Mouse (Mus musculus): ENCODE results near the gene Phf3. TPM values are rescaled to one million over a fixed set of nuclear protein-coding genes. Genes with fewer than 3 reads are reported as not detected.

The Phf3 gene
- polyA plus RNA-seq, 1 experiment from 2014 or later, result 15.3 TPM

DNA sequence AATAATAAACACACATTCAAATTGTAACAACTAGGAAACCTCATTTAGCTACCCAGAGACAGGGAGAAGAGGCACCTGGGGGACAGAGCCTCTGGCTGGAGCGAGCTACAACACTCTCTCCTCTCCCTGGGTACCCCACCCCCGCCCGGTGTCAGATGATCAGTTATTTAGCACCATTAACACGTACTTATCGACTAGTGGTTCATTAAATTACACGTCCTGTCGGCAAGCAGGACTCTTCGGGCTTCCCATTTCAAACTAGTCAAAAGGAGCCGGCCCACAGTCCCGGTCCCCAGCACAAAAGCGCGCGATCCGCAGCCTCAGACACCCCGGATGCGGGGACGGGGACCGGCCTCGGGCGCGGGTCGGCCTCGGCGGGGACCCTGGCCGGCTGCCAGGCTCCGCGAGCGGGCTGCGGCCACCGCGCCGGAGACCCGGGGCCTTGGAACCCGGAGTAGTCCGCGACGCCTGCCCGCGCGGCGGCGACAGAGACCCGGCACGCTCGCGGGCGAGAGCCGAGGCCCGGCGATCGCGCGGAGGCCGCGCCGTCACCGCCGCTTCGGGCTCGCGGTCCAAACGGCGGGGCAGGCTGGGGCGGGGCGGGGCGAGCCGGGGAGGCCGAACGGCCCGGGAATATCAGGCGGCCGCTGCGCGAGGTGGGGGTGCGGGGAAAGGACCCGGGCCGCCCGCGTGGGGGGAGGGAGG is 733 bp downstream of the Phf3 start:
- H3K4me3 ChIP-seq (ENCODE audit: low read depth, low read length), result peak overlapping the region; percentile 94
- peak overlapping the region; percentile 94 for H3K9ac ChIP-seq (ENCODE audit: low read depth, low read length)
- H3K4me2 ChIP-seq (replicated peaks; ENCODE audit: low read depth), result peak overlapping the region; percentile 73
- WGBS, result under 1% methylated on average over 77 of the region's 79 CpGs
- no peaks in the 10 kb centered on the region for H3K27me3 ChIP-seq (replicated peaks; ENCODE audit: control insufficient read depth, insufficient read depth, low read length)
- peak; percentile 84 for ATAC-seq
- 0 out of 2 replicates have a peak, but pooled peaks cover 3% of the 10 kb centered on the region for H3K4me1 ChIP-seq (replicated peaks; ENCODE audit: control insufficient read depth, insufficient read depth, low read length)
- peak overlapping the region; percentile 99 for H3K27ac ChIP-seq (ENCODE audit: low read depth, low read length)
- no peaks in the 10 kb centered on the region for H3K9me3 ChIP-seq (ENCODE audit: control insufficient read depth)
- TF ChIP-seq CTCF (IDR thresholded peaks at IDR 0.05; ENCODE audit: low read depth), result no peak
- H3K36me3 ChIP-seq (ENCODE audit: control insufficient read depth, insufficient read depth), result no peaks in the 10 kb centered on the region

DNA sequence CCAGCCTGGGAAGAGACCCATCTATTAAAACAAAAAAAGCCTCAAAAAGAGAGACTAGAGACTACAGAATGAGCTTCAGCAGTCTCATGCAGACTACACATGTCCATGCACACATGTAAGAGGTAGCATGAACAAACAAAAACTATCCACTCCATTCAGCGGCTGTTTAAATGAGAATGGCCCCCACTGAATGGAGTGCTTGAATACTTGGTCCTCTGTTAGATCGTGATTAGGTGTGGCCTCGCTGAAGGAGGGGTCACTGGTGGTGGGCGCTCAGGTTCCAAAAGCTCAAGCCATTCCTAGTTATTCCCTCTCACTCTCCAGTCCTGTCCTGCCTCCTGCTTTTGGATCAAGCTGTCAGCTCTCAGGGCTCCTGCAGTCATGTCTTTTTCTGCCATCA is 5.9 kb downstream of the Phf3 start:
- no peak overlapping the region for H3K9ac ChIP-seq (ENCODE audit: low read depth, low read length)
- 0 out of 2 replicates have a peak, but pooled peaks cover 3% of the 10 kb centered on the region for H3K4me1 ChIP-seq (replicated peaks; ENCODE audit: control insufficient read depth, insufficient read depth, low read length)
- H3K9me3 ChIP-seq (ENCODE audit: control insufficient read depth), result no peaks in the 10 kb centered on the region
- 85% methylated on average over 4 of the region's 4 CpGs for WGBS
- no peak overlapping the region for H3K4me2 ChIP-seq (replicated peaks; ENCODE audit: low read depth)
- no peak for ATAC-seq
- H3K27ac ChIP-seq (ENCODE audit: low read depth, low read length), result no peak overlapping the region
- no peak for TF ChIP-seq CTCF (IDR thresholded peaks at IDR 0.05; ENCODE audit: low read depth)
- no peaks in the 10 kb centered on the region for H3K27me3 ChIP-seq (replicated peaks; ENCODE audit: control insufficient read depth, insufficient read depth, low read length)
- H3K4me3 ChIP-seq (ENCODE audit: low read depth, low read length), result no peak overlapping the region
- H3K36me3 ChIP-seq (ENCODE audit: control insufficient read depth, insufficient read depth), result no peaks in the 10 kb centered on the region

DNA sequence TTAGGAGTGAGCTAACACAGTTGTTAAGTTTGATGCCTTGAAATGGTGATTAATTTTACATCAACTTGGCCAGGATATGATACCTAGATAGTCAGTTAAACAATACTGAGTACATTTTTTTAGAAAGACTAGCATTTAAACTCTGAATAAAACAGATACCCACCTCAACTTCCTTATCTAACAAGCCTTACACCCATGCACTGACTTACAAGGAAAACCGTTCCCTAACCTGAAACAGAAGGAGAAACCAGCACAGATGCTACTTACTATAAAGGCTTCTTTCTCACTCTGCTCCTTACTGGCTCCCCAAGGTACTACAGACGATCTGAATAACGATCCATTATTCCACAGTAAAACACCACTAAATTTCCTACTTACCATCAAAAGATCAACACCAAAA is 21.2 kb downstream of the Phf3 start:
- TF ChIP-seq CTCF (IDR thresholded peaks at IDR 0.05; ENCODE audit: low read depth), result no peak
- no peak overlapping the region for H3K27ac ChIP-seq (ENCODE audit: low read depth, low read length)
- H3K4me1 ChIP-seq (replicated peaks; ENCODE audit: control insufficient read depth, insufficient read depth, low read length), result no peaks in the 10 kb centered on the region
- H3K4me3 ChIP-seq (ENCODE audit: low read depth, low read length), result no peak overlapping the region
- no peaks in the 10 kb centered on the region for H3K27me3 ChIP-seq (replicated peaks; ENCODE audit: control insufficient read depth, insufficient read depth, low read length)
- WGBS, result 92% methylated on average over 3 of the region's 3 CpGs
- no peak for ATAC-seq
- H3K36me3 ChIP-seq (ENCODE audit: control insufficient read depth, insufficient read depth), result no peaks in the 10 kb centered on the region
- no peak overlapping the region for H3K4me2 ChIP-seq (replicated peaks; ENCODE audit: low read depth)
- no peak overlapping the region for H3K9ac ChIP-seq (ENCODE audit: low read depth, low read length)
- no peaks in the 10 kb centered on the region for H3K9me3 ChIP-seq (ENCODE audit: control insufficient read depth)

- H3K27me3 ChIP-seq (replicated peaks; ENCODE audit: control insufficient read depth, insufficient read depth, low read length), result no peaks in the 10 kb centered on the region
- ATAC-seq, result no peak
- H3K9ac ChIP-seq (ENCODE audit: low read depth, low read length), result no peak overlapping the region
- H3K4me2 ChIP-seq (replicated peaks; ENCODE audit: low read depth), result no peak overlapping the region
- 56% methylated on average over 3 of the region's 3 CpGs for WGBS
- no peaks in the 10 kb centered on the region for H3K36me3 ChIP-seq (ENCODE audit: control insufficient read depth, insufficient read depth)
- H3K27ac ChIP-seq (ENCODE audit: low read depth, low read length), result no peak overlapping the region
- H3K4me1 ChIP-seq (replicated peaks; ENCODE audit: control insufficient read depth, insufficient read depth, low read length), result no peaks in the 10 kb centered on the region
- H3K4me3 ChIP-seq (ENCODE audit: low read depth, low read length), result no peak overlapping the region
- no peak for TF ChIP-seq CTCF (IDR thresholded peaks at IDR 0.05; ENCODE audit: low read depth)
- no peaks in the 10 kb centered on the region for H3K9me3 ChIP-seq (ENCODE audit: control insufficient read depth)
These were observed 21.8 kb downstream of the Phf3 start for GRCm38 (mm10) chr1:30851920-30852319.

DNA sequence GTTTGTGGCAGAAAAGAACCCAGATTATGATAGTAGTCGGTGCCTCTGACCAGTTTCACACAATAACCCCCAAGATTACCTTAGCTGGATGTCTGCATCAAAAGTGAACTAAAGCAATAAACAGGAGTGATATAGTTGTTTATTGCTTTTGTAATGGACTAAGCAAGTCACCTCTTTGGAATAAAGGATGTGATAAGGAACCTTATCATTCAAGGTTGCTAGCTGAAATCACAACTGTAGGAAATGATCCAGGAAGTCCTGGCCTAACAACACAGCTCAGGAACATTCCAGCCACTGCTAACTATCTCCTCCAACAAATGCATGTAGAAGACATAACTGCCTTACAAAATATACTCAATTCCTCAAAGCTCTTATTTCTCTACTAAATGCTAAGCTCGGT is 22.8 kb downstream of the Phf3 start:
- Histone ChIP-seq H3K4me2 (replicated peaks; ENCODE audit: low read depth) (no peak overlapping the region), H3K4me1 (replicated peaks; ENCODE audit: control insufficient read depth, insufficient read depth, low read length) (no peaks in the 10 kb centered on the region), H3K27ac (ENCODE audit: low read depth, low read length) (no peak overlapping the region), H3K9me3 (ENCODE audit: control insufficient read depth) (no peaks in the 10 kb centered on the region), H3K36me3 (ENCODE audit: control insufficient read depth, insufficient read depth) (no peaks in the 10 kb centered on the region), H3K4me3 (ENCODE audit: low read depth, low read length) (no peak overlapping the region), H3K9ac (ENCODE audit: low read depth, low read length) (no peak overlapping the region), H3K27me3 (replicated peaks; ENCODE audit: control insufficient read depth, insufficient read depth, low read length) (no peaks in the 10 kb centered on the region)
- 68% methylated on average over 2 of the region's 2 CpGs for WGBS
- ATAC-seq, result peak; percentile 65
- no peak for TF ChIP-seq CTCF (IDR thresholded peaks at IDR 0.05; ENCODE audit: low read depth)

DNA sequence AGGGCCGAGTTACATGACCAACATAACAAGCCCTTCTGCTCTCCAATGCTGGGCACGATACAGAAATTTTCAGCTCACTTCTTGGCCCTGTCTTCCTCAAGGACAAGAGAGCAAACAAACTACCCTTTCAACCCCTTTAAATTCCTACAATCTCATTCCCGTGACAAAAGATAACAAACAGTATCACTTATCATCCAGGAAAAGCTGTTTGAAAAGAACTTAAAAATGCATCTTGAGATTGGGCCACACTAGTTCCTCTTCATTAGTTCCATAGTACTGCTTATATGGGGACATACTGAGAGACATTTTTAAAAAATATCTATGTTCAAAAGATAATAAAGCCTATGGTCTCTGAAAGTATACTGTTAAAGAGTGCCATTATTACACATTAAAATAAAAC is 23.8 kb downstream of the Phf3 start:
- Histone ChIP-seq H3K9ac (ENCODE audit: low read depth, low read length) (no peak overlapping the region), H3K36me3 (ENCODE audit: control insufficient read depth, insufficient read depth) (no peaks in the 10 kb centered on the region), H3K27ac (ENCODE audit: low read depth, low read length) (no peak overlapping the region), H3K4me2 (replicated peaks; ENCODE audit: low read depth) (no peak overlapping the region), H3K4me3 (ENCODE audit: low read depth, low read length) (no peak overlapping the region), H3K9me3 (ENCODE audit: control insufficient read depth) (no peaks in the 10 kb centered on the region), H3K4me1 (replicated peaks; ENCODE audit: control insufficient read depth, insufficient read depth, low read length) (no peaks in the 10 kb centered on the region), H3K27me3 (replicated peaks; ENCODE audit: control insufficient read depth, insufficient read depth, low read length) (no peaks in the 10 kb centered on the region)
- WGBS, result 63% methylated on average over 3 of the region's 3 CpGs
- no peak for ATAC-seq
- no peak for TF ChIP-seq CTCF (IDR thresholded peaks at IDR 0.05; ENCODE audit: low read depth)
